In genomic region chr17:85257348-85257747, GRCm38 (mm10) we compare ENCODE assay signal across 14 mouse cellular contexts.
DNase-seq lines count a peak whose midpoint lies in the region; ATAC-seq and TF ChIP-seq lines count a peak whose summit lies in the region.
"Had no signal": no experiment of that assay in that cellular context is flagged by ENCODE, and none has a peak within 500 bp of the region (broad histone marks: within the 10 kb centered on the region; RNA-seq: fewer than 3 reads in every experiment).

No protein-coding gene starts in this region.

- no peaks in the 10 kb centered on the region for H3K27me3 ChIP-seq in heart, embryonic 13.5 days (replicated peaks)
- H3K27me3 ChIP-seq in hindbrain, embryonic 11.5 days (ENCODE audit: control insufficient read depth, insufficient read depth, low read length) = 0 out of 2 replicates have a peak, but pooled peaks cover 2% of the 10 kb centered on the region
- no peaks in the 10 kb centered on the region for H3K27me3 ChIP-seq in liver, embryonic 14.5 days (ENCODE audit: control insufficient read depth, insufficient read depth, low read length)
- H3K27me3 ChIP-seq in neural tube, embryonic 15.5 days (replicated peaks) = no peaks in the 10 kb centered on the region

- H3K9me3 ChIP-seq in heart, embryonic 13.5 days = no peaks in the 10 kb centered on the region
- no peaks in the 10 kb centered on the region for H3K9me3 ChIP-seq in hindbrain, embryonic 11.5 days (ENCODE audit: control insufficient read depth, low read length)
- no peaks in the 10 kb centered on the region for H3K9me3 ChIP-seq in liver, embryonic 14.5 days (ENCODE audit: control insufficient read depth, low read length)
- H3K9me3 ChIP-seq in neural tube, embryonic 15.5 days (replicated peaks) = no peaks in the 10 kb centered on the region
- H3K9me3 ChIP-seq: G1E had no signal

- intact Hi-C loops in heart, postnatal 36 days (cut with DNase I) = no loop called here

- H3K4me1 ChIP-seq in heart, embryonic 13.5 days = peaks cover 8% of the 10 kb centered on the region
- H3K4me1 ChIP-seq in hindbrain, embryonic 11.5 days (replicated peaks; ENCODE audit: control insufficient read depth, insufficient read depth, low read length) = no peaks in the 10 kb centered on the region
- 0 out of 4 replicates have a peak, but pooled peaks cover 0 to 2% of the 10 kb centered on the region in 2 experiments for H3K4me1 ChIP-seq in liver, embryonic 14.5 days (replicated peaks; ENCODE audit: control insufficient read depth in 2 of 2, insufficient read depth in 2 of 2, low read length in 1 of 2)
- H3K4me1 ChIP-seq in neural tube, embryonic 15.5 days = peaks cover 19% of the 10 kb centered on the region

- 63% methylated on average over 11 of the region's 11 CpGs for WGBS in heart, embryonic 13.5 days
- WGBS in hindbrain, embryonic 11.5 days = 37% methylated on average over 11 of the region's 11 CpGs
- WGBS in liver, embryonic 14.5 days (ENCODE audit: insufficient replicate concordance) = 53% methylated on average over 11 of the region's 11 CpGs
- WGBS in neural tube, embryonic 15.5 days = 55% methylated on average over 11 of the region's 11 CpGs

- no peak for TF ChIP-seq EP300 in liver, embryonic 14.5 days (IDR thresholded peaks at IDR 0.05; ENCODE audit: low read depth)

- no peak overlapping the region for H3K27ac ChIP-seq in heart, embryonic 13.5 days (replicated peaks)
- H3K27ac ChIP-seq in hindbrain, embryonic 11.5 days (ENCODE audit: low read depth, low read length) = 0 out of 2 replicates have a peak overlapping the region, but pooled peaks have one; percentile 25
- no peak overlapping the region for H3K27ac ChIP-seq in liver, embryonic 14.5 days
- H3K27ac ChIP-seq in neural tube, embryonic 15.5 days (replicated peaks) = no peak overlapping the region
- no peak overlapping the region for H3K27ac ChIP-seq in layer of hippocampus, adult 2 months

- TF ChIP-seq CTCF in liver, embryonic 14.5 days (IDR thresholded peaks at IDR 0.05; ENCODE audit: low read depth) = no peak
- TF ChIP-seq CTCF in layer of hippocampus, adult 2 months (conservative IDR thresholded peaks at IDR 0.05) = no peak

- no peak overlapping the region for H3K4me3 ChIP-seq in heart, embryonic 13.5 days
- H3K4me3 ChIP-seq in hindbrain, embryonic 11.5 days (ENCODE audit: low read depth, low read length) = no peak overlapping the region
- no peak overlapping the region for H3K4me3 ChIP-seq in liver, embryonic 14.5 days (ENCODE audit: insufficient read depth in 1 of 2, low read depth in 2 of 2, low read length in 2 of 2)
- no peak overlapping the region for H3K4me3 ChIP-seq in neural tube, embryonic 15.5 days (replicated peaks)
- no peak overlapping the region for H3K4me3 ChIP-seq in layer of hippocampus, adult 2 months

- DNase-seq in heart, postnatal 36 days = no peak
- DNase-seq in hindbrain, embryonic 11.5 days (ENCODE audit: low spot score) = no peak
- no peak for DNase-seq in liver, embryonic 14.5 days (ENCODE audit: low read depth in 3 of 3, low spot score in 3 of 3)
- DNase-seq in spleen, postnatal 14 days (ENCODE audit: low spot score in 2 of 2) = no peak
- DNase-seq in layer of hippocampus, adult 2 months (ENCODE audit: low spot score in 2 of 2) = no peak
- DNase-seq in kidney, adult 18-20 months = no peak
- DNase-seq: cerebellum, postnatal 10 days; kidney, postnatal 4 days; thymus, adult 2 months had no signal

- no peak for ATAC-seq in heart, embryonic 13.5 days (ENCODE audit: extremely low read depth, insufficient number of reproducible peaks, low FRiP score, low TSS enrichment)
- no peak for ATAC-seq in hindbrain, embryonic 11.5 days (ENCODE audit: low FRiP score)
- ATAC-seq in liver, embryonic 14.5 days (ENCODE audit: insufficient read depth) = no peak
- ATAC-seq in neural tube, embryonic 15.5 days (ENCODE audit: low FRiP score) = no peak
- ATAC-seq: intestine, embryonic 16.5 days; lung, postnatal 0 days had no signal

- H3K9ac ChIP-seq in heart, embryonic 13.5 days = no peak overlapping the region
- no peak overlapping the region for H3K9ac ChIP-seq in hindbrain, embryonic 11.5 days (ENCODE audit: low read depth, low read length)
- H3K9ac ChIP-seq in liver, embryonic 14.5 days (replicated peaks) = no peak overlapping the region
- no peak overlapping the region for H3K9ac ChIP-seq in neural tube, embryonic 15.5 days (replicated peaks)

- peak overlapping the region; percentile 29; the same call in 1 of the 2 replicates for H3K4me2 ChIP-seq in heart, embryonic 13.5 days
- peak overlapping the region; percentile 12 for H3K4me2 ChIP-seq in hindbrain, embryonic 11.5 days (replicated peaks; ENCODE audit: low read depth, low read length)
- H3K4me2 ChIP-seq in liver, embryonic 14.5 days (ENCODE audit: low read depth) = peak overlapping the region; percentile 28; the same call in 1 of the 2 replicates
- 0 out of 2 replicates have a peak overlapping the region, but pooled peaks have one; percentile 4 for H3K4me2 ChIP-seq in neural tube, embryonic 15.5 days

- H3K36me3 ChIP-seq in heart, embryonic 13.5 days = no peaks in the 10 kb centered on the region
- H3K36me3 ChIP-seq in hindbrain, embryonic 11.5 days (ENCODE audit: control insufficient read depth, insufficient read depth, low read length) = no peaks in the 10 kb centered on the region
- H3K36me3 ChIP-seq in liver, embryonic 14.5 days (replicated peaks; ENCODE audit: control insufficient read depth, insufficient read depth, low read depth) = no peaks in the 10 kb centered on the region
- no peaks in the 10 kb centered on the region for H3K36me3 ChIP-seq in neural tube, embryonic 15.5 days
- H3K36me3 ChIP-seq: G1E had no signal
